Mouse (Mus musculus) midbrain, embryonic 15.5 days (tissue): ENCODE measurements around the gene E030025P04Rik. TPM values are rescaled to one million over a fixed set of nuclear protein-coding genes. Genes with fewer than 3 reads are reported as not detected.

ENCODE experiments used
- polyA plus RNA-seq: library from polyadenylated mRNA; unstranded; fragments of >200 nt; fragmentation: Nextera tagmentation; extraction: Ambion mirVana; gene quantifications from 2 replicates; pipeline ENCODE4 v1.2.1, GENCODE M21; 2015

E030025P04Rik gene
- polyA plus RNA-seq, 1 experiment from 2014 or later, result 0.15 TPM

Other genes starting within 250 kb of the E030025P04Rik start
- 13.2 and 13.5 TPM in 2 replicates for gene Axin2, start 224.0 kb downstream of the E030025P04Rik start, polyA plus RNA-seq
- 14.5 and 16.0 TPM in 2 replicates for gene Rgs9, start 153.8 kb upstream of the E030025P04Rik start, polyA plus RNA-seq
- gene Gna13, start 218.5 kb upstream of the E030025P04Rik start, polyA plus RNA-seq, result 17.3 and 17.4 TPM in 2 replicates